Mouse (Mus musculus): ENCODE results near the gene Fam78a.

DNA sequence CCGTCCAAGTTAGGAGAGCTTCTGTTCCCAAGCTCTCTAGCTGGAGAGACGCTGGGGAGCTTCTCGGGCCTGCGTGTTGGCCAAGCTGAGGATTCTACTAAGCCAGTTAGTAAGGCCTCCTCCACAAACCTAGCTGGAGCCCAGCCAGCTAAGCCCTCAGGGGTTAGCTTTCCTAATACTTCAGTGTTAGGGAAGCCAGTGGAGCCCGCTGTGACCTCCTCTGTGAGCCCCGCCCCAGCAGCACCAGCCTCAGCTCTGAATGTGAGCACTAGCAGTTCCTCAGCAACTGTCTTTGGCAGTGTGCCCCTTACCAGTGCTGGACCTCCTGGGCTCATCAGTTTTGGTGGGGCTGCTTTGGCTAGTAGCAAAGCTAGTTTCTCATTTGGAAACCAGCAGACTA is 51.2 kb downstream of the Fam78a start:
- TF ChIP-seq CTCF (IDR thresholded peaks at IDR 0.05; ENCODE audit: low read depth): no peak
- TF ChIP-seq EP300 (optimal IDR thresholded peaks at IDR 0.05): no peak
